In the genomic region with DNA sequence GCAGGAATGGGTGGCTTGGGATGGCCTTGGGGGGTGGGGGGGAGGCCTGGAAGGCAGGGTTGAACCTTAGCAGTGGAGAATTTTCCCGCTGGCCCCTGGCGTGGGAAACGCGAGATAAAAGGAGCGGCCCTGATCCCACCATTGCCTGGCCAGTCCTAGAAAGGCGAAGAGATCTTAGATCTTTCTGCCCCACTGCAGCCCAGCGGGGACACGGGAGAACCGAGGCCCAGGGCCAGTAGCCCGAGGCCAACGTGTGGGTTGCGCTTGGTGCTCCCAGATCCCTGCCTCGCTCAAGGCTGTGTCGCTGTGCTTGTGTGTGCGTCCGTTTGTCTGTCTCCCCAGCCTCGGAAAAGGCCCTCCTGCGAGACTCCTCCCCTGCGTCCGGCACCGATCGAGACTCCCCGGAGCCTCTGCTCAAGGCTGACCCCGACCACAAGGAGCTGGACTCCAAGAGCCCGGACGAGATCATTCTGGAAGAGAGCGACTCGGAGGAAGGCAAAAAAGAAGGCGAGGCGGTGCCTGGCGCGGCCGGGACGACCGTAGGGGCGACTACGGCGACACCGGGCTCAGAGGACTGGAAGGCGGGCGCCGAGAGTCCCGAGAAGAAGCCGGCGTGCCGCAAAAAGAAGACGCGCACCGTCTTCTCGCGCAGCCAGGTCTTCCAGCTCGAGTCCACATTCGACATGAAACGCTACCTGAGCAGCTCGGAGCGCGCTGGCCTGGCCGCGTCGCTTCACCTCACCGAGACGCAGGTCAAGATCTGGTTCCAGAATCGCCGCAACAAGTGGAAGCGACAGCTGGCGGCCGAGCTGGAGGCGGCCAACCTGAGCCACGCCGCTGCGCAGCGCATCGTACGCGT, we compare ENCODE assay signal across 9 mouse cellular contexts. TPM values are rescaled to one million over a fixed set of nuclear protein-coding genes. Genes with fewer than 3 reads are reported as not detected.
A peak's percentile ranks its signal among the peaks of the same experiment; 100 is the strongest.
DNase-seq lines count a peak whose midpoint lies in the region; ATAC-seq lines count a peak whose summit lies in the region.
"Had no signal": no experiment of that assay in that cellular context is flagged by ENCODE, and none has a peak within 500 bp of the region (broad histone marks: within the 10 kb centered on the region; RNA-seq: fewer than 3 reads in every experiment).

No protein-coding gene starts in this region.

- intact Hi-C loops in heart, postnatal 25 days (cut with DNase I): loop anchor here (2.0 to 10.0 kb wide), 2 partner anchors 15 to 671 kb away; no protein-coding TSS in a partner anchor

- H3K4me1 ChIP-seq in heart, embryonic 10.5 days: peaks cover 29% of the 10 kb centered on the region
- H3K4me1 ChIP-seq in brown adipose tissue, adult 24 weeks (ENCODE audit: control insufficient read depth, insufficient read depth, insufficient read length, low read length): peaks cover 4% of the 10 kb centered on the region; the same call in 1 of the 2 replicates
- peaks cover 9% of the 10 kb centered on the region for H3K4me1 ChIP-seq in hindbrain, embryonic 14.5 days (replicated peaks; ENCODE audit: control insufficient read depth, insufficient read depth, low read length)
- peaks cover 42% of the 10 kb centered on the region for H3K4me1 ChIP-seq in midbrain, embryonic 10.5 days

- 0 out of 2 replicates have a peak overlapping the region, but pooled peaks have one; percentile 31 for H3K9ac ChIP-seq in hindbrain, embryonic 14.5 days

- ATAC-seq in hindbrain, embryonic 14.5 days (ENCODE audit: low FRiP score): no peak
- ATAC-seq: Patski had no signal

- DNase-seq in heart, embryonic 10.5 days (ENCODE audit: low spot score): no peak
- DNase-seq in heart, postnatal 25 days (ENCODE audit: low spot score): no peak
- no peak for DNase-seq in hindbrain, embryonic 14.5 days (ENCODE audit: low spot score)
- peak; percentile 76 for DNase-seq in midbrain, embryonic 10.5 days (ENCODE audit: low spot score)
- DNase-seq in ovary, postnatal 10 days (ENCODE audit: low spot score): no peak
- DNase-seq in Muller cell, postnatal 12 days (ENCODE audit: inconsistent ontology term): no peak
- no peak for DNase-seq in thymus, adult 18-20 months

- H3K4me3 ChIP-seq in heart, embryonic 10.5 days: peak overlapping the region; percentile 61
- H3K4me3 ChIP-seq in brown adipose tissue, adult 24 weeks (ENCODE audit: insufficient read depth, low read depth, low read length): peak overlapping the region; percentile 44
- peak overlapping the region; percentile 25 for H3K4me3 ChIP-seq in hindbrain, embryonic 14.5 days (replicated peaks; ENCODE audit: low read length)
- peak overlapping the region; percentile 63 for H3K4me3 ChIP-seq in midbrain, embryonic 10.5 days

- no peaks in the 10 kb centered on the region for H3K36me3 ChIP-seq in heart, embryonic 10.5 days
- no peaks in the 10 kb centered on the region for H3K36me3 ChIP-seq in hindbrain, embryonic 14.5 days (replicated peaks; ENCODE audit: control insufficient read depth, insufficient read depth)
- no peaks in the 10 kb centered on the region for H3K36me3 ChIP-seq in midbrain, embryonic 10.5 days

- peak overlapping the region; percentile 49 for H3K4me2 ChIP-seq in hindbrain, embryonic 14.5 days (replicated peaks)

- H3K9me3 ChIP-seq in heart, embryonic 10.5 days: no peaks in the 10 kb centered on the region
- no peaks in the 10 kb centered on the region for H3K9me3 ChIP-seq in hindbrain, embryonic 14.5 days (ENCODE audit: control insufficient read depth, low read length)
- H3K9me3 ChIP-seq in midbrain, embryonic 10.5 days (replicated peaks): no peaks in the 10 kb centered on the region

- under 1% methylated on average over 75 of the region's 75 CpGs for WGBS in heart, embryonic 10.5 days
- WGBS in hindbrain, embryonic 14.5 days: under 1% methylated on average over 75 of the region's 75 CpGs
- under 1% methylated on average over 75 of the region's 75 CpGs for WGBS in midbrain, embryonic 10.5 days

- H3K27me3 ChIP-seq in heart, embryonic 10.5 days (ENCODE audit: insufficient read depth, poor library complexity, severe bottlenecking): peaks cover 100% of the 10 kb centered on the region
- H3K27me3 ChIP-seq in hindbrain, embryonic 14.5 days (ENCODE audit: control insufficient read depth, insufficient read depth, low read length): peaks cover 95% of the 10 kb centered on the region
- peaks cover 100% of the 10 kb centered on the region for H3K27me3 ChIP-seq in midbrain, embryonic 10.5 days (ENCODE audit: low read depth, poor library complexity, severe bottlenecking)

- no peak overlapping the region for H3K27ac ChIP-seq in heart, embryonic 10.5 days
- H3K27ac ChIP-seq in brown adipose tissue, adult 24 weeks (replicated peaks; ENCODE audit: low read depth, low read length): no peak overlapping the region
- no peak overlapping the region; the same call in 1 of the 2 replicates for H3K27ac ChIP-seq in hindbrain, embryonic 14.5 days
- H3K27ac ChIP-seq in midbrain, embryonic 10.5 days (replicated peaks): no peak overlapping the region; the same call in 1 of the 2 replicates

RNA-seq across cellular contexts. Expression of a gene that starts 1.2 kb away (rescaled TPM):
- polyA plus RNA-seq in heart, embryonic 10.5 days (2016; fragmentation: Nextera tagmentation; extraction: Ambion mirVana): 0.09 TPM in 1 of 2 replicates, not detected in the other
- total RNA-seq in heart, postnatal 25 days (2021): not detected
- polyA plus RNA-seq in brown adipose tissue, adult 24 weeks (2012; ENCODE audit: insufficient read depth, insufficient read length, missing spikeins): not detected in 2 replicates
- polyA plus RNA-seq in hindbrain, embryonic 14.5 days (2014; fragmentation: Nextera tagmentation; extraction: Ambion mirVana): 1.5 and 1.8 TPM in 2 replicates
- not detected in 2 replicates for polyA plus RNA-seq in midbrain, embryonic 10.5 days (2016; fragmentation: Nextera tagmentation; extraction: Ambion mirVana)

RNA-seq across cellular contexts. Expression of a gene that starts 4.7 kb away (rescaled TPM):
- not detected in 2 replicates for polyA plus RNA-seq in heart, embryonic 10.5 days (2016; fragmentation: Nextera tagmentation; extraction: Ambion mirVana)
- total RNA-seq in heart, postnatal 25 days (2021): not detected
- not detected in 2 replicates for polyA plus RNA-seq in brown adipose tissue, adult 24 weeks (2012; ENCODE audit: insufficient read depth, insufficient read length, missing spikeins)
- polyA plus RNA-seq in hindbrain, embryonic 14.5 days (2014; fragmentation: Nextera tagmentation; extraction: Ambion mirVana): 1.3 and 1.9 TPM in 2 replicates
- 0.07 TPM in 2 replicates for polyA plus RNA-seq in midbrain, embryonic 10.5 days (2016; fragmentation: Nextera tagmentation; extraction: Ambion mirVana)

RNA-seq across cellular contexts. Expression of a gene that starts 16.2 kb away (rescaled TPM):
- 182 and 235 TPM in 2 replicates for polyA plus RNA-seq in heart, embryonic 10.5 days (2016; fragmentation: Nextera tagmentation; extraction: Ambion mirVana)
- 10 to 100 TPM; 32.5 to 32.8 TPM for total RNA-seq in heart, postnatal 25 days (2021)
- polyA plus RNA-seq in brown adipose tissue, adult 24 weeks (2012; ENCODE audit: insufficient read depth, insufficient read length, missing spikeins): 28.4 and 36.7 TPM in 2 replicates
- polyA plus RNA-seq in hindbrain, embryonic 14.5 days (2014; fragmentation: Nextera tagmentation; extraction: Ambion mirVana): 157 and 158 TPM in 2 replicates
- 323 and 340 TPM in 2 replicates for polyA plus RNA-seq in midbrain, embryonic 10.5 days (2016; fragmentation: Nextera tagmentation; extraction: Ambion mirVana)
